Mouse (Mus musculus) hindbrain, embryonic 15.5 days (tissue): ENCODE data around the gene Zfp598. TPM values are rescaled to one million over a fixed set of nuclear protein-coding genes. Genes with fewer than 3 reads are reported as not detected.

Experiments used
- ATAC-seq: fragments of 200-750 bp; cut with Nextera tagmentation; 2 replicates; pipeline ENCODE4 v1.8.0; 2017; ENCODE audit warnings: low read depth, moderate number of reproducible peaks, moderate TSS enrichment; ENCODE audit not compliant: low FRiP score
- H3K27ac ChIP-seq: fragments of 300-500 bp; sonication (generic); replicated peaks from 2 replicates; pipeline ENCODE4 v1.5.1; 2015; ENCODE audit warnings: mild to moderate bottlenecking, inconsistent platforms
- H3K27me3 ChIP-seq: fragments of 300-500 bp; sonication (generic); 2 replicates; pipeline ENCODE4 v1.6.1; 2015; ENCODE audit warnings: control low read depth, inconsistent platforms
- H3K36me3 ChIP-seq: fragments of 300-500 bp; sonication (generic); 2 replicates; pipeline ENCODE4 v1.6.1; 2015; ENCODE audit warnings: control low read depth, inconsistent platforms
- H3K4me1 ChIP-seq: fragments of 300-500 bp; sonication (generic); replicated peaks from 2 replicates; pipeline ENCODE4 v1.6.1; 2015; ENCODE audit warnings: control low read depth, inconsistent platforms
- H3K4me2 ChIP-seq: fragments of 300-500 bp; sonication (generic); 2 replicates; pipeline ENCODE4 v1.6.1; 2015; ENCODE audit warnings: moderate library complexity, mild to moderate bottlenecking, inconsistent platforms
- H3K4me3 ChIP-seq: fragments of 300-500 bp; sonication (generic); 2 replicates; pipeline ENCODE4 v1.5.1; 2015; ENCODE audit warnings: mild to moderate bottlenecking, inconsistent platforms
- H3K9ac ChIP-seq: fragments of 300-500 bp; sonication (generic); 2 replicates; pipeline ENCODE4 v1.6.1; 2015; ENCODE audit warnings: inconsistent platforms
- H3K9me3 ChIP-seq: fragments of 300-500 bp; sonication (generic); 2 replicates; pipeline ENCODE4 v1.6.1; 2016; ENCODE audit warnings: control low read depth, inconsistent platforms
- WGBS: fragments of 180-500 bp; shearing (Covaris S2); methylation state at CpG from one replicate; pipeline ENCODE4 v1.1.7; 2015; 5-methylcytosine and 5-hydroxymethylcytosine counted together
- polyA plus RNA-seq: library from polyadenylated mRNA; unstranded; fragments of >200 nt; fragmentation: Nextera tagmentation; extraction: Ambion mirVana; gene quantifications from 2 replicates; pipeline ENCODE4 v1.2.1, GENCODE M21; 2015

Zfp598 gene
- polyA plus RNA-seq, 1 experiment from 2014 or later: 24.5 TPM

DNA sequence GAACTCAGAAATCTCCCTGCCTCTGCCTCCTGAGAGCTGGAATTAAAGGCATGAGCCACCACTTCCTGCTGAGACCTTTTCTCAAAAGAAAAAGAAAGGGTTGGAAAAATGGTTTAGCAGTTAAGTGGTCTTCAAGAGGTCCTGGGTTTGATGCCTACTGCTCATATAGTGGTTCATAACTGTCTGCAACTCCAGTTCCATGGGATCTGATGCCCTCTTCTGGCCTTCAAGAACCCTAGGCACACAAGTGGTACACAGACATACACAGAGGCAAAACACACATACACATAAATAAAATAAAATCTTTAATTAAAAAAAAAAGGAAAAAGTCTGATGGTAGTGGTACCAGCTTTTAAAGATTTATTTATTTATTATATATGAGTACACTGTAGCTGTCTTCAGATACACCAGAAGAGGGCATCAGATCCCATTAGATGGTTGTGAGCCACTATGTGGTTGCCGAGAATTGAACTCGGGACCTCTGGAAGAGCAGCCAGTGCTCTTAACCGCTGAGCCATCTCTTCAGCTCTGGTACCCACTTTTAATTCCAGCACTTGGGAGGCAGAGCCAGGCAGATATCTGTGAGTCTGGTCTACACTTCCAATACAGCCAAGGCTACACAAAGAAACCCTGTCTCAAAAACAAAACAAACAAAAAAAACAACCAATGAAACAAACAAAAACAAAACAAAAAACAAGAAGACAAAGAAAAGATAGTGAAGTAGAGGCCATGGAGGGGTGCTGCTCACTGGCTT, 56.3 kb downstream of the Zfp598 start:
- Histone ChIP-seq H3K4me2 (no peak overlapping the region), H3K9ac (no peak overlapping the region), H3K36me3 (peaks cover 13% of the 10 kb centered on the region), H3K4me3 (no peak overlapping the region), H3K4me1 (peaks cover 27% of the 10 kb centered on the region), H3K27ac (no peak overlapping the region), H3K9me3 (no peaks in the 10 kb centered on the region), H3K27me3 (no peaks in the 10 kb centered on the region)
- WGBS: 75% methylated on average over 3 of the region's 3 CpGs
- no peak for ATAC-seq

DNA sequence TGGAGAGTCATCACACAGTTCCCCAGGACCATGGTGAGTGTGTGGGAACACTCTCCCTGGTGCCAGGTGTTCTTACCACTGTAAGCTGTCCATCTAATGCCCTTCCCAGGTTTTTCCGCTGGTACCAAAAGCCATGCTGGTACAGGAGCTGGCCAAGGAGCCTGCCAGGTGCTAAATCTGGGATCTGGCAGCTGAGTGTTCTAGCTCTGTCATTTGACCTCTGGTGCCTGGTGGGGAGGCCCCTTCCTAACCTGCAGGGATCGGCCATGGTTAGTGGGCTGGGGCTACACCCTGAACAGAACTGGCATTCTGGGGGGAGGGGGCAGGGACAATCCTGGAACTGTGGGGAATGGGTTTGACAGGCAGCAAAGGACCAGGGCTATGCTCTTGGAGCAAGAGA, 58.1 kb downstream of the Zfp598 start, which contains the start of gene Rpl3l:
Gene Rpl3l, plus strand, starts transcription at position 203 of the 400 bp plus-strand sequence.
- H3K9ac ChIP-seq: no peak within 1 kb of the TSS
- H3K36me3 ChIP-seq: no peaks in the 10 kb centered on the region
- H3K4me1 ChIP-seq: peaks cover 11% of the 10 kb centered on the region
- no peak within 1 kb of the TSS for H3K27ac ChIP-seq
- H3K9me3 ChIP-seq: no peaks in the 10 kb centered on the region
- ATAC-seq: no peak
- WGBS: 82% methylated on average over 2 of the region's 2 CpGs
- no peak within 1 kb of the TSS for H3K4me2 ChIP-seq
- no peaks in the 10 kb centered on the region for H3K27me3 ChIP-seq
- no peak within 1 kb of the TSS for H3K4me3 ChIP-seq

DNA sequence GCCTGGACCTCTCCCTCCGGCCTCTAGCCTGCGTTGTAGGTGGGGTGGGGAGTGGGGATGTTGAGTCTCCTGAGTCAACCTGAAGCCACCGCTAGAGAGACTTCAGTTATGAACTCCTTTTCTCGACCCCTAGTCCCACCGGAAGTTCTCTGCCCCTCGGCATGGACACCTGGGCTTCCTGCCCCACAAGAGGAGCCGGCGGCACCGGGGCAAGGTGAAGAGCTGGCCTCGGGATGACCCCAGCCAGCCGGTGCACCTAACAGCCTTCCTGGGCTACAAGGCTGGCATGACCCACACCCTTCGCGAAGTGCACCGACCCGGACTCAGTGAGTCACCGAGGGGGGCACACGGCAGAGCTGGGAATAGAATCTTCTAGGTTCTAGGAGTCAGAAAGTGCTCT, 58.7 kb downstream of the Zfp598 start:
- H3K27me3 ChIP-seq: no peaks in the 10 kb centered on the region
- ATAC-seq: no peak
- no peak overlapping the region for H3K4me2 ChIP-seq
- 74% methylated on average over 17 of the region's 17 CpGs for whole genome bisulfite sequencing
- H3K36me3 ChIP-seq: no peaks in the 10 kb centered on the region
- no peak overlapping the region for H3K9ac ChIP-seq
- H3K9me3 ChIP-seq: no peaks in the 10 kb centered on the region
- H3K4me1 ChIP-seq: peaks cover 6% of the 10 kb centered on the region
- no peak overlapping the region for H3K27ac ChIP-seq
- H3K4me3 ChIP-seq: no peak overlapping the region

GRCm38 (mm10) chr17:24729067-24729466, 59.6 kb downstream of the Zfp598 start:
- 79% methylated on average over 6 of the region's 6 CpGs for WGBS
- Histone ChIP-seq H3K4me3 (no peak overlapping the region), H3K27ac (no peak overlapping the region), H3K9me3 (no peaks in the 10 kb centered on the region), H3K27me3 (no peaks in the 10 kb centered on the region), H3K9ac (no peak overlapping the region), H3K36me3 (no peaks in the 10 kb centered on the region), H3K4me2 (no peak overlapping the region), H3K4me1 (no peaks in the 10 kb centered on the region)
- ATAC-seq: no peak

- no peak overlapping the region for H3K27ac ChIP-seq
- no peaks in the 10 kb centered on the region for H3K9me3 ChIP-seq
- 84% methylated on average over 14 of the region's 14 CpGs for WGBS
- no peaks in the 10 kb centered on the region for H3K36me3 ChIP-seq
- H3K4me2 ChIP-seq: no peak overlapping the region
- H3K9ac ChIP-seq: no peak overlapping the region
- no peak for ATAC-seq
- no peaks in the 10 kb centered on the region for H3K27me3 ChIP-seq
- peaks cover 2% of the 10 kb centered on the region for H3K4me1 ChIP-seq
- no peak overlapping the region for H3K4me3 ChIP-seq
Observed at GRCm38 (mm10) chr17:24730787-24731186, 61.3 kb downstream of the Zfp598 start.

Other genes with a start within 250 kb of the Zfp598 start
- gene Eci1, start 243.0 kb upstream of the Zfp598 start, polyA plus RNA-seq: 48.0 and 51.5 TPM in 2 replicates
- gene Dnase1l2, start 226.6 kb upstream of the Zfp598 start, polyA plus RNA-seq: 6.8 and 7.2 TPM in 2 replicates
- gene E4f1, start 199.4 kb upstream of the Zfp598 start, polyA plus RNA-seq: 46.7 and 50.5 TPM in 2 replicates
- 72.6 and 75.6 TPM in 2 replicates for gene Pgp, start 199.3 kb upstream of the Zfp598 start, polyA plus RNA-seq
- 0.34 and 0.77 TPM in 2 replicates for gene Bricd5, start 195.8 kb upstream of the Zfp598 start, polyA plus RNA-seq
- 35.4 and 36.0 TPM in 2 replicates for gene Mlst8, start 190.6 kb upstream of the Zfp598 start, polyA plus RNA-seq
- gene Caskin1, start 181.1 kb upstream of the Zfp598 start, polyA plus RNA-seq: 51.4 and 55.0 TPM in 2 replicates
- gene Traf7, start 141.7 kb upstream of the Zfp598 start, polyA plus RNA-seq: 88.7 and 91.0 TPM in 2 replicates
- 6.3 and 8.2 TPM in 2 replicates for gene Rab26, start 135.5 kb upstream of the Zfp598 start, polyA plus RNA-seq
- 22.6 and 30.3 TPM in 2 replicates for gene Pkd1, start 119.9 kb upstream of the Zfp598 start, polyA plus RNA-seq
- 71.7 and 81.0 TPM in 2 replicates for gene Tsc2, start 37.1 kb upstream of the Zfp598 start, polyA plus RNA-seq
- gene Nthl1, start 37.0 kb upstream of the Zfp598 start, polyA plus RNA-seq: 11.4 and 11.6 TPM in 2 replicates
- 55.5 and 57.0 TPM in 2 replicates for gene Slc9a3r2, start 19.4 kb upstream of the Zfp598 start, polyA plus RNA-seq
- 0.31 and 0.54 TPM in 2 replicates for gene Npw, start 11.2 kb upstream of the Zfp598 start, polyA plus RNA-seq
- 234 and 241 TPM in 2 replicates for gene Syngr3, start 20.3 kb downstream of the Zfp598 start, polyA plus RNA-seq
- gene Gfer, start 26.5 kb downstream of the Zfp598 start, polyA plus RNA-seq: 36.5 and 36.6 TPM in 2 replicates
- gene Noxo1, start 26.5 kb downstream of the Zfp598 start, polyA plus RNA-seq: 1.5 and 2.3 TPM in 2 replicates
- gene Tbl3, start 38.0 kb downstream of the Zfp598 start, polyA plus RNA-seq: 64.2 and 64.9 TPM in 2 replicates
- not detected in 2 replicates for gene Rnf151, start 48.4 kb downstream of the Zfp598 start, polyA plus RNA-seq
- gene Rps2, start 48.4 kb downstream of the Zfp598 start, polyA plus RNA-seq: 753 and 774 TPM in 2 replicates
- gene Ndufb10, start 54.8 kb downstream of the Zfp598 start, polyA plus RNA-seq: 290 TPM in 2 replicates
- gene Rpl3l, start 58.1 kb downstream of the Zfp598 start, polyA plus RNA-seq: 0.22 TPM in 1 of 2 replicates, not detected in the other
- gene Msrb1, start 67.0 kb downstream of the Zfp598 start, polyA plus RNA-seq: 19.4 and 20.8 TPM in 2 replicates
- gene Hs3st6, start 83.3 kb downstream of the Zfp598 start, polyA plus RNA-seq: 0.30 and 0.33 TPM in 2 replicates
- gene Meiob, start 134.6 kb downstream of the Zfp598 start, polyA plus RNA-seq: not detected in 2 replicates
- 71.8 and 72.1 TPM in 2 replicates for gene Hagh, start 170.5 kb downstream of the Zfp598 start, polyA plus RNA-seq
- gene Fahd1, start 180.7 kb downstream of the Zfp598 start, polyA plus RNA-seq: 20.5 and 20.7 TPM in 2 replicates
- gene Igfals, start 196.3 kb downstream of the Zfp598 start, polyA plus RNA-seq: 0.12 and 0.24 TPM in 2 replicates
- 62.7 and 65.2 TPM in 2 replicates for gene Nubp2, start 216.7 kb downstream of the Zfp598 start, polyA plus RNA-seq
- gene Spsb3, start 217.0 kb downstream of the Zfp598 start, polyA plus RNA-seq: 78.5 and 87.6 TPM in 2 replicates
- 27.0 and 30.5 TPM in 2 replicates for gene Eme2, start 225.4 kb downstream of the Zfp598 start, polyA plus RNA-seq
- gene Mrps34, start 225.4 kb downstream of the Zfp598 start, polyA plus RNA-seq: 80.1 and 82.3 TPM in 2 replicates
- 81.6 and 85.5 TPM in 2 replicates for gene Nme3, start 226.8 kb downstream of the Zfp598 start, polyA plus RNA-seq